Mouse (Mus musculus) forebrain, embryonic 15.5 days (tissue): Measurements from ENCODE around the gene Cldn19. TPM values are rescaled to one million over a fixed set of nuclear protein-coding genes. Genes with fewer than 3 reads are reported as not detected.

ENCODE experiments used
- ATAC-seq: fragments of 200-750 bp; cut with Nextera tagmentation; replicated peaks from 2 replicates; pipeline ENCODE4 v1.8.0; 2017; ENCODE audit warnings: mild to moderate bottlenecking, moderate TSS enrichment, moderate library complexity
- H3K27ac ChIP-seq: fragments of 300-500 bp; sonication (generic); replicated peaks from 2 replicates; pipeline ENCODE4 v1.5.1; 2015; ENCODE audit warnings: mild to moderate bottlenecking, inconsistent platforms
- H3K27me3 ChIP-seq: fragments of 300-500 bp; sonication (generic); 2 replicates; pipeline ENCODE4 v1.6.1; 2015; ENCODE audit warnings: inconsistent platforms
- H3K36me3 ChIP-seq: fragments of 300-500 bp; sonication (generic); 2 replicates; pipeline ENCODE4 v1.6.1; 2015; ENCODE audit warnings: mild to moderate bottlenecking, inconsistent platforms
- H3K4me1 ChIP-seq: fragments of 300-500 bp; sonication (generic); 2 replicates; pipeline ENCODE4 v1.6.1; 2015; ENCODE audit warnings: inconsistent platforms
- H3K4me2 ChIP-seq: fragments of 300-500 bp; sonication (generic); replicated peaks from 2 replicates; pipeline ENCODE4 v1.6.1; 2015; ENCODE audit warnings: mild to moderate bottlenecking, inconsistent platforms
- H3K4me3 ChIP-seq: fragments of 300-500 bp; sonication (generic); 2 replicates; pipeline ENCODE4 v1.5.1; 2015; ENCODE audit warnings: mild to moderate bottlenecking, inconsistent platforms
- H3K9ac ChIP-seq: fragments of 300-500 bp; sonication (generic); replicated peaks from 2 replicates; pipeline ENCODE4 v1.6.1; 2015; ENCODE audit warnings: mild to moderate bottlenecking, inconsistent platforms
- H3K9me3 ChIP-seq: fragments of 300-500 bp; sonication (generic); 2 replicates; pipeline ENCODE4 v1.6.1; 2016; ENCODE audit warnings: inconsistent platforms
- WGBS: fragments of 180-500 bp; shearing (Covaris S2); methylation state at CpG from one replicate; pipeline ENCODE4 v1.1.7; 2015; ENCODE audit warnings: mixed read lengths; 5-methylcytosine and 5-hydroxymethylcytosine counted together
- polyA plus RNA-seq: library from polyadenylated mRNA; unstranded; fragments of >200 nt; fragmentation: Nextera tagmentation; extraction: Ambion mirVana; gene quantifications from 2 replicates; pipeline ENCODE4 v1.2.1, GENCODE M21; 2015

Gene Cldn19
- polyA plus RNA-seq, 1 experiment from 2014 or later: 1.0 TPM

GRCm38 (mm10) chr4:119292771-119293573 lies 37.8 kb downstream of the Cldn19 start:
- Histone ChIP-seq H3K36me3 (peaks cover 13% of the 10 kb centered on the region), H3K27ac (peak overlapping the region; percentile 89), H3K27me3 (no peaks in the 10 kb centered on the region), H3K9me3 (no peaks in the 10 kb centered on the region), H3K4me3 (peak overlapping the region; percentile 70), H3K4me2 (peak overlapping the region; percentile 68), H3K9ac (peak overlapping the region; percentile 90), H3K4me1 (peaks cover 44% of the 10 kb centered on the region)
- under 1% methylated on average over 24 of the region's 24 CpGs for WGBS
- 0 out of 2 replicates have a peak, but pooled peaks have one; percentile 17 for ATAC-seq

GRCm38 (mm10) chr4:119293574-119294258 lies 38.5 kb downstream of the Cldn19 start:
- ATAC-seq: peak; percentile 20
- Histone ChIP-seq H3K9me3 (no peaks in the 10 kb centered on the region), H3K27me3 (no peaks in the 10 kb centered on the region), H3K4me1 (peaks cover 40% of the 10 kb centered on the region), H3K27ac (peak overlapping the region; percentile 89), H3K4me3 (peak overlapping the region; percentile 70), H3K36me3 (peaks cover 10% of the 10 kb centered on the region), H3K4me2 (peak overlapping the region; percentile 68), H3K9ac (peak overlapping the region; percentile 90)
- WGBS: under 1% methylated on average over 59 of the region's 80 CpGs

GRCm38 (mm10) chr4:119294415-119295133 lies 39.4 kb downstream of the Cldn19 start, which contains the start of gene Ybx1:
Ybx1 (minus strand) TSS chr4:119294604.
- Histone ChIP-seq H3K4me2 (peak within 1 kb of the TSS; percentile 68), H3K27ac (peak within 1 kb of the TSS; percentile 96), H3K36me3 (peaks cover 7% of the 10 kb centered on the region), H3K4me1 (peaks cover 37% of the 10 kb centered on the region), H3K4me3 (peak within 1 kb of the TSS; percentile 70), H3K9me3 (no peaks in the 10 kb centered on the region), H3K27me3 (no peaks in the 10 kb centered on the region), H3K9ac (peak within 1 kb of the TSS; percentile 90)
- peak; percentile 100 for ATAC-seq
- WGBS: 0% methylated on average over 58 of the region's 61 CpGs

- Histone ChIP-seq H3K9ac (peak overlapping the region; percentile 85), H3K4me2 (peak overlapping the region; percentile 48), H3K9me3 (no peaks in the 10 kb centered on the region), H3K4me3 (peak overlapping the region; percentile 70), H3K27ac (peak overlapping the region; percentile 96), H3K36me3 (peaks cover 7% of the 10 kb centered on the region), H3K4me1 (peaks cover 32% of the 10 kb centered on the region), H3K27me3 (no peaks in the 10 kb centered on the region)
- no peak for ATAC-seq
- 4% methylated on average over 6 of the region's 6 CpGs for WGBS
Measured at GRCm38 (mm10) chr4:119295134-119295453, 39.9 kb downstream of the Cldn19 start.

GRCm38 (mm10) chr4:119297361-119297760 lies 42.1 kb downstream of the Cldn19 start:
- 82% methylated on average over 2 of the region's 2 CpGs for WGBS

GRCm38 (mm10) chr4:119300761-119301160 lies 45.5 kb downstream of the Cldn19 start:
- no peak overlapping the region for H3K27ac ChIP-seq
- no peak overlapping the region for H3K4me3 ChIP-seq
- no peak overlapping the region for H3K4me2 ChIP-seq
- H3K9ac ChIP-seq: no peak overlapping the region
- no peaks in the 10 kb centered on the region for H3K27me3 ChIP-seq
- H3K36me3 ChIP-seq: no peaks in the 10 kb centered on the region
- no peaks in the 10 kb centered on the region for H3K9me3 ChIP-seq
- H3K4me1 ChIP-seq: 0 out of 2 replicates have a peak, but pooled peaks cover under 1% of the 10 kb centered on the region
- ATAC-seq: no peak
- WGBS: 95% methylated on average over 3 of the region's 3 CpGs

More at GRCm38 (mm10) chr4:119297361-119297760, 42.1 kb downstream of the Cldn19 start:
- ATAC-seq: no peak
- Histone ChIP-seq H3K36me3 (no peaks in the 10 kb centered on the region), H3K4me3 (no peak overlapping the region), H3K4me2 (no peak overlapping the region), H3K4me1 (peaks cover 10% of the 10 kb centered on the region), H3K9me3 (no peaks in the 10 kb centered on the region), H3K27ac (no peak overlapping the region), H3K27me3 (no peaks in the 10 kb centered on the region), H3K9ac (no peak overlapping the region)

- H3K27ac ChIP-seq: no peak overlapping the region
- H3K27me3 ChIP-seq: no peaks in the 10 kb centered on the region
- no peak overlapping the region for H3K4me3 ChIP-seq
- H3K9me3 ChIP-seq: no peaks in the 10 kb centered on the region
- H3K9ac ChIP-seq: no peak overlapping the region
- H3K4me1 ChIP-seq: no peaks in the 10 kb centered on the region
- peaks cover 2% of the 10 kb centered on the region; the same call in 1 of the 2 replicates for H3K36me3 ChIP-seq
- no peak for ATAC-seq
- WGBS: 75% methylated on average over 3 of the region's 3 CpGs
- H3K4me2 ChIP-seq: no peak overlapping the region
Measured at GRCm38 (mm10) chr4:119301777-119302176, 46.6 kb downstream of the Cldn19 start.

GRCm38 (mm10) chr4:119303291-119303690 lies 48.1 kb downstream of the Cldn19 start:
- Histone ChIP-seq H3K4me1 (no peaks in the 10 kb centered on the region), H3K4me2 (no peak overlapping the region), H3K36me3 (peaks cover 10% of the 10 kb centered on the region; the same call in 1 of the 2 replicates), H3K9ac (no peak overlapping the region), H3K27ac (no peak overlapping the region), H3K9me3 (no peaks in the 10 kb centered on the region), H3K27me3 (no peaks in the 10 kb centered on the region), H3K4me3 (no peak overlapping the region)
- ATAC-seq: no peak
- WGBS: 91% methylated on average over 8 of the region's 8 CpGs

- H3K4me2 ChIP-seq: no peak overlapping the region
- peaks cover 21% of the 10 kb centered on the region for H3K36me3 ChIP-seq
- no peak overlapping the region for H3K9ac ChIP-seq
- WGBS: 77% methylated on average over 5 of the region's 5 CpGs
- no peaks in the 10 kb centered on the region for H3K9me3 ChIP-seq
- no peak overlapping the region for H3K4me3 ChIP-seq
- no peaks in the 10 kb centered on the region for H3K4me1 ChIP-seq
- no peaks in the 10 kb centered on the region for H3K27me3 ChIP-seq
- H3K27ac ChIP-seq: no peak overlapping the region
- ATAC-seq: no peak
Measured at GRCm38 (mm10) chr4:119305418-119305817, 50.2 kb downstream of the Cldn19 start.
